Mouse (Mus musculus) kidney, embryonic 15.5 days (tissue): ENCODE measurements around the gene Itgal. TPM values are rescaled to one million over a fixed set of nuclear protein-coding genes. Genes with fewer than 3 reads are reported as not detected.
"Not testable (repeated sequence)": the region's sequence is repeated elsewhere in the genome, so short reads cannot be mapped to it uniquely, and the experiment has no call there.

Experiments used
- ATAC-seq: fragments of 200-750 bp; cut with Nextera tagmentation; replicated peaks from 2 replicates; pipeline ENCODE4 v1.8.0; 2017; ENCODE audit warnings: moderate TSS enrichment; ENCODE audit not compliant: low FRiP score
- H3K27ac ChIP-seq: fragments of 300-500 bp; sonication (generic); 2 replicates; pipeline ENCODE4 v1.5.1; 2015; ENCODE audit warnings: mild to moderate bottlenecking, inconsistent platforms
- H3K27me3 ChIP-seq: fragments of 300-500 bp; sonication (generic); 2 replicates; pipeline ENCODE4 v1.6.1; 2015; ENCODE audit warnings: inconsistent platforms
- H3K36me3 ChIP-seq: fragments of 300-500 bp; sonication (generic); 2 replicates; pipeline ENCODE4 v1.6.1; 2015; ENCODE audit warnings: inconsistent platforms
- H3K4me1 ChIP-seq: fragments of 300-500 bp; sonication (generic); 2 replicates; pipeline ENCODE4 v1.6.1; 2015; ENCODE audit warnings: inconsistent platforms
- H3K4me2 ChIP-seq: fragments of 300-500 bp; sonication (generic); 2 replicates; pipeline ENCODE4 v1.6.1; 2015; ENCODE audit warnings: moderate library complexity, mild to moderate bottlenecking, inconsistent platforms
- H3K4me3 ChIP-seq: fragments of 300-500 bp; sonication (generic); replicated peaks from 2 replicates; pipeline ENCODE4 v1.5.1; 2015; ENCODE audit warnings: mild to moderate bottlenecking, inconsistent platforms
- H3K9ac ChIP-seq: fragments of 300-500 bp; sonication (generic); 2 replicates; pipeline ENCODE4 v1.6.1; 2015; ENCODE audit warnings: mild to moderate bottlenecking, inconsistent platforms
- H3K9me3 ChIP-seq: fragments of 300-500 bp; sonication (generic); replicated peaks from 2 replicates; pipeline ENCODE4 v1.6.1; 2016; ENCODE audit warnings: inconsistent platforms
- WGBS: fragments of 180-500 bp; shearing (Covaris S2); methylation state at CpG from one replicate; pipeline ENCODE4 v1.1.7; 2015; ENCODE audit warnings: mixed read lengths; 5-methylcytosine and 5-hydroxymethylcytosine counted together
- polyA plus RNA-seq: library from polyadenylated mRNA; unstranded; fragments of >200 nt; fragmentation: Nextera tagmentation; extraction: Ambion mirVana; gene quantifications from 2 replicates; pipeline ENCODE4 v1.2.1, GENCODE M21; 2015

Gene Itgal
- polyA plus RNA-seq, 1 experiment from 2014 or later = 1.2 TPM

DNA sequence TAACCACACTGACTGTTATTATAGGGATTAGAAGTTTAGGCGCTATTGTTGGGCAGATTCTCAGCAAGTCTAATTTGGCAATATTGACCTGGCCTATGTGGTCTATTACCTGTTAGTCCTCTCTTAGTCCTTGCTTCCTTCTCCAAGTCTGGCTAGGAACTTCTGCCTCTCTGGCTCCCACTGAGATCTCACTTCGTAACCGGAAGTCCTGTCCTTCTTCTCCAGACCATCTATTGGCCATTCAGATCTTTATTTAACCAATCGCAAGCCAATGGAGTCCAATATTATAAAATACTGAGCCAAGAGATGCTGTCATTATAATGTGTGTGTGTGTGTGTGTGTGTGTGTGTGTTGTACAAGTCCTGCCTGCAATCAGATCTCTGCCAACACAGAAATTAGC, 68.1 kb downstream of the Itgal start:
- Histone ChIP-seq H3K27me3 (peaks cover 39% of the 10 kb centered on the region), H3K27ac (no peak overlapping the region), H3K9me3 (no peaks in the 10 kb centered on the region), H3K4me1 (peaks cover 7% of the 10 kb centered on the region; the same call in 1 of the 2 replicates), H3K4me3 (peak overlapping the region; percentile 43), H3K4me2 (peak overlapping the region; percentile 80), H3K36me3 (no peaks in the 10 kb centered on the region), H3K9ac (no peak overlapping the region)
- no peak for ATAC-seq
- WGBS = 62% methylated on average over 4 of the region's 4 CpGs

DNA sequence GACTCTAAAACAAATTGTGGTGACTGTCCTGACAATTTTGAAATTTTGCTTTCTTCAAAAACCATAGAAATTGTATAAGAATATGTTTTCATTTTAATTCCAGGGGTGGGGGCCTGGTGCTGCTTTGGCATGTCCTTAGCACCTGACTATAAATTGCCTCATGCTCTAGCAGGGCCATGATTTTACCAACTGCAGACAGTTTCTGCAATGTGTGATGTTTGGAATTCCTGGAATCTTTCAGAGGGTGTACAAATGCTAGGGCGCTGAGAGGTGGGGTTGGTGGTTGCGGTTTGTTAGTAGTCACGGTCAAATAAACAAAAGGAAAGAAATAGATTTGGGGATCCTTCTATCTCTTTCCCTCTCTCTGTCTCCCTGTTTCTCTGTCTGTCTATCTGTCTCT, 70.2 kb downstream of the Itgal start:
- Histone ChIP-seq H3K36me3 (no peaks in the 10 kb centered on the region), H3K27ac (no peak overlapping the region), H3K27me3 (peaks cover 22% of the 10 kb centered on the region), H3K4me2 (no peak overlapping the region), H3K4me3 (no peak overlapping the region), H3K4me1 (peaks cover 7% of the 10 kb centered on the region; the same call in 1 of the 2 replicates), H3K9me3 (no peaks in the 10 kb centered on the region), H3K9ac (no peak overlapping the region)
- WGBS = 82% methylated on average over 3 of the region's 3 CpGs
- ATAC-seq = no peak

GRCm38 (mm10) chr7:127371213-127371612, 75.2 kb downstream of the Itgal start:
- H3K36me3 ChIP-seq = peaks cover 12% of the 10 kb centered on the region
- 0 out of 2 replicates have a peak, but pooled peaks cover 4% of the 10 kb centered on the region for H3K4me1 ChIP-seq
- no peaks in the 10 kb centered on the region for H3K27me3 ChIP-seq
- 78% methylated on average over 2 of the region's 2 CpGs for WGBS
- no peaks in the 10 kb centered on the region for H3K9me3 ChIP-seq
- H3K4me3 ChIP-seq = no peak overlapping the region
- H3K4me2 ChIP-seq = no peak overlapping the region
- no peak overlapping the region for H3K9ac ChIP-seq
- no peak overlapping the region for H3K27ac ChIP-seq
- ATAC-seq = no peak

GRCm38 (mm10) chr7:127371870-127372269, 75.8 kb downstream of the Itgal start:
- not testable (repeated sequence) for H3K9me3 ChIP-seq, H3K4me1 ChIP-seq, H3K4me2 ChIP-seq, ATAC-seq, H3K9ac ChIP-seq, H3K27me3 ChIP-seq, H3K27ac ChIP-seq, H3K4me3 ChIP-seq
- peaks cover 12% of the 10 kb centered on the region for H3K36me3 ChIP-seq
- 90% methylated on average over 3 of the region's 3 CpGs for WGBS

DNA sequence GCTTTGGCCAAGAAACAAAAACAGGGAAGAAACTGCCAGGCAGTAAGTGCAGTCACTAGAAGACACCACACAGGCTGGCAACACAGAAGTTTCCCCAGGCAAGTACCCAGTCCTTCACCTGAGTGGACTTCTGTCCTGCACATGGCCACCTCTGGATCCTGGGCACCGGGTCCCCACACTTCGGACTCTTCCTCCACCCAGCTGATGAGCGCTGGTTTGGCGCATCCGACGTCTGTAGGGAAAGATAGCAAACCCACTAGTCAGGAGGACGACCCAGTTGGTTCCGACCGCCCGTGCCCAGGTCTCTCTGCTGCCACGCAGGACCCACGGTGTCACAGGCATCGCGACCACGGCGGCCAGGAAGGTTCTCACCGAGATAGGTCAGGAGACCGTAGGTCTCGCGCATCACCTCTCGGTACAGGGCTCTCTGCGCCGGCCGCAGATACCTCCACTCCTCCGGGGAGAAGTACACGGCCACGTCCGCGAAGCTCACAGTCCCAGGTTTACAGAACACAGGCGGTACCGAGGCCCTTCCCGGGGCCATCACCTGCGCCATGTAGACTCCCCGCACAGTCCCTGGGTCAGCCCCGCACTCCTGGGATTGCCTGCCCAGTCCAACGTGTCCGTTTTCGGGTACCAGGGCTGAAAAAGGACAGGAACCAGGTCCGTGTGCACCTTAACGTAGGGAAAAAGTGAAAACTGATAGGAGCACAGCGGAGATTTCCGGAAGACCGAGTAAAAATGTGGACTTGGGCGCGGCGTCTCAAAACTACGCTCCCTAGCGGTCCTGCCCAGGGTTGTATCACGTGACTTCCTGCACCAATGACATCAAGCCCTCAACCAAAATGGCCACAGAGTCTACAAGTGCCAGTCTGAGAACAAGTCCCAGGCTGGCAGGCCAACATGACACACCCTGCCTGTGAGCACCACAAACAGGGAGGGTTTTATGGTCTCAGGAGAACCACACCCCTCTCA, 79.5 kb downstream of the Itgal start, which contains the start of gene Zfp747:
Zfp747 (minus strand) TSS at position 780 of the 975 bp plus-strand sequence.
- ATAC-seq = peak; percentile 96
- Histone ChIP-seq H3K4me3 (peak within 1 kb of the TSS; percentile 70), H3K4me2 (peak within 1 kb of the TSS; percentile 73), H3K36me3 (peaks cover 12% of the 10 kb centered on the region), H3K9ac (peak within 1 kb of the TSS; percentile 80), H3K27ac (peak within 1 kb of the TSS; percentile 78)
- not testable (repeated sequence) for H3K27me3 ChIP-seq, H3K9me3 ChIP-seq, H3K4me1 ChIP-seq
- WGBS = 2% methylated on average over 49 of the region's 49 CpGs

GRCm38 (mm10) chr7:127378310-127378921, 82.4 kb downstream of the Itgal start:
- 75% methylated on average over 6 of the region's 6 CpGs for WGBS
- 0 out of 2 replicates have a peak, but pooled peaks cover 4% of the 10 kb centered on the region for H3K4me1 ChIP-seq
- ATAC-seq = no peak
- H3K27ac ChIP-seq = no peak overlapping the region
- H3K4me3 ChIP-seq = no peak overlapping the region
- H3K9ac ChIP-seq = no peak overlapping the region
- peaks cover 17% of the 10 kb centered on the region for H3K36me3 ChIP-seq
- no peaks in the 10 kb centered on the region for H3K27me3 ChIP-seq
- no peaks in the 10 kb centered on the region for H3K9me3 ChIP-seq
- H3K4me2 ChIP-seq = no peak overlapping the region

Other genes starting within 250 kb of the Itgal start
- not detected in 2 replicates for gene Zg16, start 208.9 kb upstream of the Itgal start, polyA plus RNA-seq
- gene AI467606, start 204.9 kb upstream of the Itgal start, polyA plus RNA-seq = 3.3 and 3.8 TPM in 2 replicates
- 16.7 and 19.0 TPM in 2 replicates for gene Qprt, start 174.0 kb upstream of the Itgal start, polyA plus RNA-seq
- 0.32 and 0.37 TPM in 2 replicates for gene Spn, start 158.4 kb upstream of the Itgal start, polyA plus RNA-seq
- 59.3 and 66.6 TPM in 2 replicates for gene Cd2bp2, start 100.2 kb upstream of the Itgal start, polyA plus RNA-seq
- gene Tbc1d10b, start 87.8 kb upstream of the Itgal start, polyA plus RNA-seq = 23.4 and 26.7 TPM in 2 replicates
- 51.1 and 90.2 TPM in 2 replicates for gene Mylpf, start 87.4 kb upstream of the Itgal start, polyA plus RNA-seq
- gene Zfp553, start 63.2 kb upstream of the Itgal start, polyA plus RNA-seq = 41.7 and 46.1 TPM in 2 replicates
- 21.3 and 21.7 TPM in 2 replicates for gene Sept1, start 63.1 kb upstream of the Itgal start, polyA plus RNA-seq
- 59.3 and 62.3 TPM in 2 replicates for gene Zfp771, start 52.0 kb upstream of the Itgal start, polyA plus RNA-seq
- 224 and 226 TPM in 2 replicates for gene Dctpp1, start 35.6 kb upstream of the Itgal start, polyA plus RNA-seq
- 112 and 113 TPM in 2 replicates for gene Sephs2, start 22.2 kb upstream of the Itgal start, polyA plus RNA-seq
- gene Zfp768, start 49.3 kb downstream of the Itgal start, polyA plus RNA-seq = 21.5 and 25.1 TPM in 2 replicates
- 8.3 and 10.7 TPM in 2 replicates for gene Zfp747, start 79.8 kb downstream of the Itgal start, polyA plus RNA-seq
- gene 9130019O22Rik, start 90.9 kb downstream of the Itgal start, polyA plus RNA-seq = 5.7 and 6.3 TPM in 2 replicates
- 7.1 and 8.0 TPM in 2 replicates for gene E430018J23Rik, start 97.4 kb downstream of the Itgal start, polyA plus RNA-seq
- gene Zfp764, start 110.6 kb downstream of the Itgal start, polyA plus RNA-seq = 7.6 and 8.0 TPM in 2 replicates
- 24.5 and 27.1 TPM in 2 replicates for gene Zfp688, start 125.8 kb downstream of the Itgal start, polyA plus RNA-seq
- 8.1 and 8.9 TPM in 2 replicates for gene Zfp689, start 152.9 kb downstream of the Itgal start, polyA plus RNA-seq
- 36.0 and 47.4 TPM in 2 replicates for gene Prr14, start 163.4 kb downstream of the Itgal start, polyA plus RNA-seq
- gene Fbrs, start 182.9 kb downstream of the Itgal start, polyA plus RNA-seq = 10.2 and 11.9 TPM in 2 replicates
- gene Srcap, start 215.7 kb downstream of the Itgal start, polyA plus RNA-seq = 54.6 and 57.9 TPM in 2 replicates
- 18.7 and 19.4 TPM in 2 replicates for gene Gm42715, start 223.3 kb downstream of the Itgal start, polyA plus RNA-seq